Mouse (Mus musculus): ENCODE results near the gene Nat8f2.

Nat8f2 gene

GRCm38 (mm10) chr6:85818338-85818737 lies 50.6 kb downstream of the Nat8f2 start:
- no peak for DNase-seq

Measured in embryo, embryonic 11 days (tissue).